ENCODE assay signal across 10 mouse cellular contexts in the genomic region with DNA sequence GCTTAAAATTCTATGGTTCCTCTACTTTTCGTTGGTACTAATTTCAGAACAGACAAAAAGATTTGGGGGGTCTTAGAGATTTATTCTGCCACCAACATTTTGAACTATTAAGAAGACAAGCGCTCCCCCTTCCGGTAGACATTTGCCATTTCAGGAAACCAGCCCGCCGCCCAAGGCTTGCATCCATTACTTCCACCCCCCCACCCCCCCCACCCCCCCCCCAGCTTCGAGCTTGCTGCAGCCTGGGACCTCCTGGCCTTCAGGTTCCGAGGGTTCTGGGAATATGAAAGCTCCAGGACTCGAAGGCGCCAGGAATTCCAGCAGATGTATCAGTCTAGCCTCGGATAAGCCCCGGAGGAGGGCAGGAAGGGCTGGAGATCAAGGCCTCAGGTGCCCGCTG. TPM values are rescaled to one million over a fixed set of nuclear protein-coding genes. Genes with fewer than 3 reads are reported as not detected.
A peak's percentile ranks its signal among the peaks of the same experiment; 100 is the strongest.
DNase-seq lines count a peak whose midpoint lies in the region; ATAC-seq and TF ChIP-seq lines count a peak whose summit lies in the region.
"Had no signal": no experiment of that assay in that cellular context is flagged by ENCODE, and none has a peak within 500 bp of the region (broad histone marks: within the 10 kb centered on the region; RNA-seq: fewer than 3 reads in every experiment).

No protein-coding gene starts in this region.

- intact Hi-C loops in left cerebral cortex, postnatal 36 days (cut with DNase I) = no loop called here

- no peak for TF ChIP-seq POLR2A in small intestine, adult 2 months (IDR thresholded peaks at IDR 0.05; ENCODE audit: low read depth, low read length)

- no peak overlapping the region for H3K9ac ChIP-seq in hindbrain, postnatal 0 days (replicated peaks; ENCODE audit: low read length)
- no peak overlapping the region for H3K9ac ChIP-seq in hindbrain, embryonic 16.5 days (ENCODE audit: low read depth, low read length)
- H3K9ac ChIP-seq: hindbrain, embryonic 15.5 days had no signal

- H3K9me3 ChIP-seq in hindbrain, postnatal 0 days (ENCODE audit: low read length) = peaks cover 3% of the 10 kb centered on the region; the same call in 1 of the 2 replicates
- H3K9me3 ChIP-seq in hindbrain, embryonic 16.5 days (ENCODE audit: control insufficient read depth, low read length) = no peaks in the 10 kb centered on the region
- no peaks in the 10 kb centered on the region for H3K9me3 ChIP-seq in embryonic facial prominence, embryonic 10.5 days
- H3K9me3 ChIP-seq: hindbrain, embryonic 15.5 days had no signal

- H3K27me3 ChIP-seq in hindbrain, postnatal 0 days (ENCODE audit: insufficient read depth, low read length) = peaks cover 97% of the 10 kb centered on the region
- peaks cover 81% of the 10 kb centered on the region for H3K27me3 ChIP-seq in hindbrain, embryonic 16.5 days (replicated peaks; ENCODE audit: control insufficient read depth, insufficient read depth, low read length)
- peaks cover 100% of the 10 kb centered on the region for H3K27me3 ChIP-seq in embryonic facial prominence, embryonic 10.5 days (replicated peaks; ENCODE audit: low read depth, poor library complexity, severe bottlenecking)
- H3K27me3 ChIP-seq in small intestine, adult 2 months (ENCODE audit: control insufficient read depth, insufficient read depth, low read length) = peaks cover 94% of the 10 kb centered on the region

- H3K27ac ChIP-seq in hindbrain, postnatal 0 days = no peak overlapping the region
- H3K27ac ChIP-seq in hindbrain, embryonic 16.5 days (ENCODE audit: low read depth, low read length) = no peak overlapping the region
- H3K27ac ChIP-seq in embryonic facial prominence, embryonic 10.5 days (replicated peaks) = no peak overlapping the region
- no peak overlapping the region for H3K27ac ChIP-seq in small intestine, adult 2 months (ENCODE audit: insufficient read depth, low read depth, low read length)
- H3K27ac ChIP-seq: hindbrain, embryonic 15.5 days had no signal

- DNase-seq in hindbrain, postnatal 0 days (ENCODE audit: low spot score) = peak; percentile 69
- DNase-seq in testis, postnatal 10 days (ENCODE audit: low spot score) = peak; percentile 65
- DNase-seq in testis, postnatal 14 days (ENCODE audit: low spot score) = no peak
- peak; percentile 45 for DNase-seq in embryonic facial prominence, embryonic 10.5 days (ENCODE audit: low spot score)
- DNase-seq in left cerebral cortex, postnatal 36 days (ENCODE audit: low spot score in 2 of 2) = no peak
- DNase-seq in left cerebral cortex, adult 9 months (ENCODE audit: low spot score in 2 of 2) = no peak

- H3K36me3 ChIP-seq in hindbrain, postnatal 0 days (ENCODE audit: insufficient read depth, low read length) = no peaks in the 10 kb centered on the region
- no peaks in the 10 kb centered on the region for H3K36me3 ChIP-seq in hindbrain, embryonic 16.5 days (ENCODE audit: control insufficient read depth, insufficient read depth, low read length)
- H3K36me3 ChIP-seq in embryonic facial prominence, embryonic 10.5 days (replicated peaks) = no peaks in the 10 kb centered on the region
- no peaks in the 10 kb centered on the region for H3K36me3 ChIP-seq in small intestine, adult 2 months (ENCODE audit: control insufficient read depth, insufficient read depth, low read length)
- H3K36me3 ChIP-seq: hindbrain, embryonic 15.5 days had no signal

- no peak for ATAC-seq in hindbrain, postnatal 0 days
- no peak for ATAC-seq in hindbrain, embryonic 16.5 days

- H3K4me1 ChIP-seq in hindbrain, postnatal 0 days (ENCODE audit: insufficient read depth, low read length) = no peaks in the 10 kb centered on the region
- H3K4me1 ChIP-seq in hindbrain, embryonic 16.5 days (ENCODE audit: control insufficient read depth, insufficient read depth, low read depth, low read length) = no peaks in the 10 kb centered on the region
- peaks cover 3% of the 10 kb centered on the region; the same call in 1 of the 2 replicates for H3K4me1 ChIP-seq in embryonic facial prominence, embryonic 10.5 days
- H3K4me1 ChIP-seq in small intestine, adult 2 months (ENCODE audit: control insufficient read depth, insufficient read depth, insufficient read length, low read length) = no peaks in the 10 kb centered on the region

- peak; percentile 52 for TF ChIP-seq CTCF in hindbrain, postnatal 0 days (IDR thresholded peaks at IDR 0.05; ENCODE audit: low read depth)
- TF ChIP-seq CTCF in small intestine, adult 2 months (IDR thresholded peaks at IDR 0.05; ENCODE audit: extremely low read depth, insufficient read length, insufficient replicate concordance, low read depth, low read length) = peak; percentile 43; the same call in 1 of the 2 replicates

- WGBS in hindbrain, postnatal 0 days = under 1% methylated on average over 12 of the region's 12 CpGs
- WGBS in hindbrain, embryonic 16.5 days = 1% methylated on average over 12 of the region's 12 CpGs
- 1% methylated on average over 12 of the region's 12 CpGs for WGBS in embryonic facial prominence, embryonic 10.5 days
- WGBS in small intestine, adult 2 months = 2% methylated on average over 12 of the region's 12 CpGs

- no peak overlapping the region for H3K4me3 ChIP-seq in hindbrain, postnatal 0 days (ENCODE audit: low read length)
- no peak overlapping the region for H3K4me3 ChIP-seq in hindbrain, embryonic 16.5 days (ENCODE audit: low read length)
- no peak overlapping the region for H3K4me3 ChIP-seq in embryonic facial prominence, embryonic 10.5 days
- no peak overlapping the region for H3K4me3 ChIP-seq in small intestine, adult 2 months (ENCODE audit: low read depth, low read length)
- H3K4me3 ChIP-seq: hindbrain, embryonic 15.5 days; myocyte had no signal

- no peak overlapping the region for H3K4me2 ChIP-seq in hindbrain, postnatal 0 days (ENCODE audit: low read depth, low read length)
- no peak overlapping the region for H3K4me2 ChIP-seq in hindbrain, embryonic 16.5 days (ENCODE audit: low read length)
- H3K4me2 ChIP-seq: hindbrain, embryonic 15.5 days had no signal

RNA-seq across cellular contexts. Expression of a gene that starts 4.5 kb away (rescaled TPM):
- total RNA-seq in hindbrain, postnatal 0 days (2014; rRNA removed) = not detected in 2 replicates
- polyA plus RNA-seq in hindbrain, postnatal 0 days (2015; fragmentation: Nextera tagmentation; extraction: Ambion mirVana) = not detected in 2 replicates
- not detected in 2 replicates for polyA plus RNA-seq in hindbrain, embryonic 16.5 days (2015; fragmentation: Nextera tagmentation; extraction: Ambion mirVana)
- not detected in 2 replicates for polyA plus RNA-seq in embryonic facial prominence, embryonic 10.5 days (2016; fragmentation: Nextera tagmentation; extraction: Ambion mirVana)
- 0.11 and 0.25 TPM in 2 replicates for polyA plus RNA-seq in small intestine, adult 2 months (2012; rRNA removed)
- total RNA-seq in left cerebral cortex, postnatal 36 days (2021) = not detected
- polyA plus RNA-seq: hindbrain, embryonic 15.5 days had no signal

Comparison
In these comparisons a context has a peak if more than half of its experiments do, and no peak if none do; other contexts are left out.
1. DNase-seq: peak in hindbrain, postnatal 0 days (single experiment), testis, postnatal 10 days (single experiment) and embryonic facial prominence, embryonic 10.5 days (single experiment); none in testis, postnatal 14 days (single experiment), left cerebral cortex, postnatal 36 days (0 of 2) and left cerebral cortex, adult 9 months (0 of 2).